Mouse (Mus musculus): Measurements from ENCODE around the gene H2afy. TPM values are rescaled to one million over a fixed set of nuclear protein-coding genes. Genes with fewer than 3 reads are reported as not detected.

The H2afy gene
- polyA plus RNA-seq, 1 experiment from 2014 or later, result 623 TPM

DNA sequence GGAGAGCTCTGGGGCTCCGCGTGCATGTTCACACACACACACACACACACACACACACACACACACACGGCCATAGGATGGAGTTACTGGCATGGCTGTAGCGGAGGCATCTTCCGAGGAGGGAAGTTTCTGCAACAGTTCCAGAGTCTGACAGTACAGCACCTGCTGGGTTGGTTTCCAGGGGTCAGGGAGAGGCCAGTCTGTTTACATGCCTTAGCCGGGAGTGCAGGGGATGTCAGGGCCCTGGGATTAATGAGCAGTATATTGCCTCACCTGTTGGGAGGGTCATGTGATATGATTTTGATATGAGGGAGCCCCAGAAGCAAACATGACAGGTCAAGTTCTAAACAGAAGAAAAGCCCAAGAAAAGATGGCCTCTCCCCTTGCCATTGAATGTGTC lies 66.5 kb downstream of the H2afy start:
- Histone ChIP-seq H3K9me3 (no peaks in the 10 kb centered on the region), H3K27me3 (0 out of 2 replicates have a peak, but pooled peaks cover 2% of the 10 kb centered on the region), H3K36me3 (peaks cover 32% of the 10 kb centered on the region), H3K9ac (replicated peaks) (no peak overlapping the region), H3K27ac (no peak overlapping the region), H3K4me2 (no peak overlapping the region), H3K4me1 (replicated peaks) (peaks cover 73% of the 10 kb centered on the region), H3K4me3 (replicated peaks) (no peak overlapping the region)
- ATAC-seq (ENCODE audit: insufficient number of reproducible peaks, insufficient read depth, low FRiP score, low TSS enrichment, low read depth), result no peak
- 59% methylated on average over 6 of the region's 6 CpGs for WGBS

DNA sequence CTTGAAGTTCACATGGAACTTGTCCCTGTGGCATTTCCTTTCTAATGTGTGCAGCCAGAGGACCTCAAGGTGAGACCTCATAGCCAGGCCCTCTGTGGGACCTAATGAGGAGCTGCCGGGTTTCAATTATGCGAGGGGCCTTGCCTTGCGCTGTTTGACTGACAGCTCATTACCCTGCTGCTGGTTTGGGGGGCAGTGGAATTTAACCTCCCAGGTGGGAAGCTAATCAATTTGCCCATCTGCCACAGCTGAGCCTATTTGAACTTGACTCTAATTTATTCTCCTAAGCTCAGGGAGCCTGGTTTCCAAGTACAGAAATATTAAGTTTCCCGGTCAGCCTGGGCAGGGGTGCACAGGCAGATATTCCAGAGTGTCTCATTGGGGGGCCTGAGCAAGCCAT lies 67.6 kb downstream of the H2afy start:
- ATAC-seq (ENCODE audit: insufficient number of reproducible peaks, insufficient read depth, low FRiP score, low TSS enrichment, low read depth), result no peak
- Histone ChIP-seq H3K9me3 (no peaks in the 10 kb centered on the region), H3K4me2 (no peak overlapping the region), H3K36me3 (peaks cover 26% of the 10 kb centered on the region), H3K27ac (peak overlapping the region; percentile 45), H3K27me3 (0 out of 2 replicates have a peak, but pooled peaks cover 8% of the 10 kb centered on the region), H3K9ac (replicated peaks) (no peak overlapping the region), H3K4me1 (replicated peaks) (peaks cover 74% of the 10 kb centered on the region), H3K4me3 (replicated peaks) (no peak overlapping the region)
- WGBS, result 13% methylated on average over 4 of the region's 4 CpGs

- H3K9ac ChIP-seq (replicated peaks), result no peak overlapping the region
- no peaks in the 10 kb centered on the region for H3K9me3 ChIP-seq
- WGBS, result 87% methylated on average over 2 of the region's 2 CpGs
- peaks cover 77% of the 10 kb centered on the region for H3K4me1 ChIP-seq (replicated peaks)
- no peak overlapping the region for H3K4me3 ChIP-seq (replicated peaks)
- H3K36me3 ChIP-seq, result peaks cover 17% of the 10 kb centered on the region
- no peak for ATAC-seq (ENCODE audit: insufficient number of reproducible peaks, insufficient read depth, low FRiP score, low TSS enrichment, low read depth)
- peaks cover 13% of the 10 kb centered on the region; the same call in 1 of the 2 replicates for H3K27me3 ChIP-seq
- H3K4me2 ChIP-seq, result no peak overlapping the region
- peak overlapping the region; percentile 91 for H3K27ac ChIP-seq
Observed at GRCm38 (mm10) chr13:56066904-56067303, 69.3 kb downstream of the H2afy start.

GRCm38 (mm10) chr13:56066152-56066551 lies 70.0 kb downstream of the H2afy start:
- H3K27ac ChIP-seq, result peak overlapping the region; percentile 91
- H3K4me1 ChIP-seq (replicated peaks), result peaks cover 74% of the 10 kb centered on the region
- H3K4me3 ChIP-seq (replicated peaks), result no peak overlapping the region
- 30% methylated on average over 21 of the region's 21 CpGs for WGBS
- 0 out of 2 replicates have a peak overlapping the region, but pooled peaks have one; percentile 4 for H3K4me2 ChIP-seq
- peaks cover 11% of the 10 kb centered on the region for H3K36me3 ChIP-seq
- peaks cover 14% of the 10 kb centered on the region; the same call in 1 of the 2 replicates for H3K27me3 ChIP-seq
- no peaks in the 10 kb centered on the region for H3K9me3 ChIP-seq
- peak; percentile 71 for ATAC-seq (ENCODE audit: insufficient number of reproducible peaks, insufficient read depth, low FRiP score, low TSS enrichment, low read depth)
- no peak overlapping the region for H3K9ac ChIP-seq (replicated peaks)

DNA sequence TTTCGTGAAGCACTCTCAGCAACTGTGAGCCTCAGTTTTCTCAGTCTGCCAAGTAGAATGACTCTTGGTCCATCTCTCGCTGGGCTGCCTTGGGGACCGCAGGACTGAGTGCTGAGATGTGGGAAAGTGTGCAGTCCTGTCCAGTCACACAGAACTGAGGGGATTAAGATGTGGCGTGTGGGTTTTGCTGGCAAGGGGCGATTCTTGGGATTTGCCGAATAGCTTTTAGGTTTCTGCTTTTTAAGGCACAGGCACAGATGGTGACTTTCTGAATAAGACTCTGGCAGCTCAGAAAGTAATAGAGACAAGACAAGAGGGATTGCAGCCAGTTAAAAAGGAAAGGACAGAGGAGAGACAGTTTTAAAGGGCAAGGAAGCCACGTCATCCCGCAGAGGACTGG lies 78.4 kb downstream of the H2afy start:
- H3K9me3 ChIP-seq, result no peaks in the 10 kb centered on the region
- no peak overlapping the region for H3K9ac ChIP-seq (replicated peaks)
- H3K4me3 ChIP-seq (replicated peaks), result no peak overlapping the region
- H3K4me1 ChIP-seq (replicated peaks), result peaks cover 26% of the 10 kb centered on the region
- H3K4me2 ChIP-seq, result no peak overlapping the region
- H3K27ac ChIP-seq, result no peak overlapping the region
- H3K36me3 ChIP-seq, result no peaks in the 10 kb centered on the region
- WGBS, result 88% methylated on average over 8 of the region's 8 CpGs
- no peak for ATAC-seq (ENCODE audit: insufficient number of reproducible peaks, insufficient read depth, low FRiP score, low TSS enrichment, low read depth)
- peaks cover 6% of the 10 kb centered on the region for H3K27me3 ChIP-seq

DNA sequence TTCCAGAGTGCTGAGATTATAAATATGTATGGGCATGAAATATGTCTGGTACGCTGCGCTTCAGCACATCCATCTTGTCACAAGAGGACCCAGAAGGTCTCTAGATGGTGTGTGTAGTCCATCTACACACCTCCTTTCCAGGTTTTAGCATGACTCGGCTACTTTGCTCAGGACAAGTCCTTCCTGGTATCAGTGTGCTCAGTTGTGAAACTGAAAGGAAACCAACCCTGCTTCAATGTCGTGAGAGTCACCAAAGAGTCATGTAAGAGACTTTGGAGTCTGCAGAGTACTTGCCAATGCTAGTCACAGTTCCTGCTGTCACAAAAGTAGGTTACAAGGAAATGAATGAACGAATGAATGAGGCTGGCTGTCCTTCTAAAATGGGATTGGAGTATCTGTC lies 80.4 kb downstream of the H2afy start:
- Histone ChIP-seq H3K9ac (replicated peaks) (no peak overlapping the region), H3K4me1 (replicated peaks) (peaks cover 31% of the 10 kb centered on the region), H3K4me3 (replicated peaks) (no peak overlapping the region), H3K27me3 (no peaks in the 10 kb centered on the region; the same call in none of the 2 replicates), H3K36me3 (no peaks in the 10 kb centered on the region), H3K9me3 (no peaks in the 10 kb centered on the region), H3K4me2 (no peak overlapping the region), H3K27ac (no peak overlapping the region)
- WGBS, result 93% methylated on average over 5 of the region's 5 CpGs
- no peak for ATAC-seq (ENCODE audit: insufficient number of reproducible peaks, insufficient read depth, low FRiP score, low TSS enrichment, low read depth)

- Histone ChIP-seq H3K9me3 (no peaks in the 10 kb centered on the region), H3K9ac (replicated peaks) (no peak overlapping the region), H3K4me3 (replicated peaks) (no peak overlapping the region), H3K27ac (no peak overlapping the region), H3K27me3 (no peaks in the 10 kb centered on the region; the same call in none of the 2 replicates), H3K4me2 (no peak overlapping the region), H3K36me3 (no peaks in the 10 kb centered on the region), H3K4me1 (replicated peaks) (peaks cover 40% of the 10 kb centered on the region)
- WGBS, result 62% methylated on average over 6 of the region's 6 CpGs
- ATAC-seq (ENCODE audit: insufficient number of reproducible peaks, insufficient read depth, low FRiP score, low TSS enrichment, low read depth), result no peak
Observed at GRCm38 (mm10) chr13:56054089-56054488, 82.1 kb downstream of the H2afy start.

- no peaks in the 10 kb centered on the region for H3K9me3 ChIP-seq
- peak; percentile 89 for ATAC-seq (ENCODE audit: insufficient number of reproducible peaks, insufficient read depth, low FRiP score, low TSS enrichment, low read depth)
- WGBS, result 7% methylated on average over 10 of the region's 10 CpGs
- H3K4me1 ChIP-seq (replicated peaks), result peaks cover 40% of the 10 kb centered on the region
- no peak overlapping the region for H3K4me3 ChIP-seq (replicated peaks)
- H3K9ac ChIP-seq (replicated peaks), result 0 out of 2 replicates have a peak overlapping the region, but pooled peaks have one; percentile 23
- peak overlapping the region; percentile 78 for H3K27ac ChIP-seq
- no peaks in the 10 kb centered on the region; the same call in 1 of the 2 replicates for H3K27me3 ChIP-seq
- H3K4me2 ChIP-seq, result peak overlapping the region; percentile 22; the same call in 1 of the 2 replicates
- H3K36me3 ChIP-seq, result no peaks in the 10 kb centered on the region
Observed at GRCm38 (mm10) chr13:56052781-56053180, 83.4 kb downstream of the H2afy start.

- no peak overlapping the region for H3K4me2 ChIP-seq
- WGBS, result 34% methylated on average over 6 of the region's 6 CpGs
- H3K27me3 ChIP-seq, result no peaks in the 10 kb centered on the region
- no peak overlapping the region for H3K4me3 ChIP-seq (replicated peaks)
- H3K9me3 ChIP-seq, result no peaks in the 10 kb centered on the region
- peaks cover 40% of the 10 kb centered on the region for H3K4me1 ChIP-seq (replicated peaks)
- H3K9ac ChIP-seq (replicated peaks), result no peak overlapping the region
- ATAC-seq (ENCODE audit: insufficient number of reproducible peaks, insufficient read depth, low FRiP score, low TSS enrichment, low read depth), result no peak
- no peak overlapping the region for H3K27ac ChIP-seq
- no peaks in the 10 kb centered on the region for H3K36me3 ChIP-seq
Observed at GRCm38 (mm10) chr13:56050246-56050645, 85.9 kb downstream of the H2afy start.

DNA sequence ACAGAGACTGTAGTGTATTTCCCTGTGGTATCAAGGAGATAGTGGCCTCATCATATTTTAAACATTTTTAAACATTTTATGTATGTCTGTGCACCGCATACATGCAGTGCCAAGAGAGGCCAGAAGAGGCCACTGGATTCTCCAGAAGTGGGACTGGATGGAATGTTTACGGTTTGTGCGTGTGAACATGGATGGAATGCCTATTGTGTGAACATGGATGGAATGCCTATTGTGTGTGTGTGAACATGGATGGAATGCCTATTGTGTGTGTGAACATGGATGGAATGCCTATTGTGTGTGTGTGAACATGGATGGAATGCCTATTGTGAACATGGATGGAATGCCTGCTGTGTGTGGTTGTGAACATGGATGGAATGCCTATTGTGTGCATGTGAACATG lies 93.9 kb downstream of the H2afy start:
- no peaks in the 10 kb centered on the region for H3K27me3 ChIP-seq
- H3K4me1 ChIP-seq (replicated peaks), result no peaks in the 10 kb centered on the region
- H3K4me2 ChIP-seq, result no peak overlapping the region
- H3K9me3 ChIP-seq, result no peaks in the 10 kb centered on the region
- H3K27ac ChIP-seq, result no peak overlapping the region
- no peak for ATAC-seq (ENCODE audit: insufficient number of reproducible peaks, insufficient read depth, low FRiP score, low TSS enrichment, low read depth)
- H3K9ac ChIP-seq (replicated peaks), result no peak overlapping the region
- 94% methylated on average over 3 of the region's 3 CpGs for WGBS
- no peaks in the 10 kb centered on the region for H3K36me3 ChIP-seq
- no peak overlapping the region for H3K4me3 ChIP-seq (replicated peaks)

- H3K27me3 ChIP-seq, result no peaks in the 10 kb centered on the region
- H3K4me1 ChIP-seq (replicated peaks), result no peaks in the 10 kb centered on the region
- WGBS, result 87% methylated on average over 3 of the region's 3 CpGs
- ATAC-seq (ENCODE audit: insufficient number of reproducible peaks, insufficient read depth, low FRiP score, low TSS enrichment, low read depth), result no peak
- H3K4me2 ChIP-seq, result no peak overlapping the region
- no peaks in the 10 kb centered on the region for H3K36me3 ChIP-seq
- no peak overlapping the region for H3K27ac ChIP-seq
- H3K9ac ChIP-seq (replicated peaks), result no peak overlapping the region
- H3K9me3 ChIP-seq, result no peaks in the 10 kb centered on the region
- H3K4me3 ChIP-seq (replicated peaks), result no peak overlapping the region
Observed at GRCm38 (mm10) chr13:56040621-56041020, 95.5 kb downstream of the H2afy start.
